Mouse (Mus musculus) bone marrow, adult 2 months (tissue): ENCODE measurements at regions not wholly inside any gene's neighbourhood (a gene's known extent, or its start where the extent isn't known, plus 50 kb on each side); places are given as distances from the start of the nearest gene placed in this dataset.

Experiments used
- CTCF ChIP-seq: fragments of 200-500 bp; IDR thresholded peaks from 2 replicates; pipeline ENCODE4 v1.5.1; 2011; ENCODE audit warnings: low read length, control low read depth; ENCODE audit not compliant: control insufficient read depth, insufficient read depth
- POLR2A ChIP-seq: fragments of 200-500 bp; IDR thresholded peaks from 2 replicates; pipeline ENCODE4 v1.6.1; 2011; ENCODE audit warnings: low read depth, mild to moderate bottlenecking, control low read depth, low read length, borderline replicate concordance; ENCODE audit not compliant: control insufficient read depth

GRCm38 (mm10) chr6:143361963-143362362 lies 194.9 kb downstream of the Etnk1 start:
- no peak for TF ChIP-seq POLR2A
- TF ChIP-seq CTCF: no peak
